Mouse (Mus musculus): ENCODE measurements around the gene Hdac5. TPM values are rescaled to one million over a fixed set of nuclear protein-coding genes. Genes with fewer than 3 reads are reported as not detected.

The Hdac5 gene
- total RNA-seq, 2 experiments from 2014 or later: 227 to 234 TPM

DNA sequence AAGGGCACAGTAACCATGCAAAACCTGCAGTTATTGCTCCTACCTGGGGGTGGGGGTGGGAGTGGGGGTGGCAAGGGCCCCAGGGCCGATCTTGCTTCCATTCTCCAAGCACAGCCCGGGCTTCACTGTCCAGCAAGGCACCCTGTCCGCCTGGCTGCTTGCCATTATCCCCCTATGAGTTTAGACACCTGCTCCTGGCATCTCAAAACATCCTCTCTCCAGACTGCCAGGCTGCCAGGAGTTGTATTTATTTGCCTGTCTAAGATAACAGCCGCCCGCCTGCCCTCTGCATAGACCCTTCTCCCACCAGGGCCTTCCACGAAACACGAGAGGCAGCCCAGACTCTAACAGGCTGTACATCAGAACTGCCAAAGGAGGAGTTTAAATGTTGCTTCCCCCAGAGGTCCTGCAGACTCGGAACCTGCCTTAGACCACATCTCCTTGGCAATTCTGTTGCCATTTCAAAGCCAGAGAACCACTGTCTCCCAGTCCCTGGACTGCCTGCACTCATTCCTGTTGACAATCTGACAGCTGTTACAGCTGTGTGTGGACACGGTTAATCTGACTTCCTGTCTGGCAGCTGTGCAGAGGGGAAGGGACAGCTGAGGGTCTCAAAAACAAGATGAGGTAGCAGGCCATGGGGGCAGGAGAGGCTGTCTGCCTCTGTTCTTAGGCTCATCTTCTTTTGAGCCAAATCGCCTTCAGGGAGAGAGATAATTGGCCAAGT lies 15.4 kb downstream of the Hdac5 start:
- no peak for DNase-seq

GRCm38 (mm10) chr11:102211936-102212341 lies 18.0 kb downstream of the Hdac5 start:
- no peak for DNase-seq

GRCm38 (mm10) chr11:102211011-102211410 lies 19.0 kb downstream of the Hdac5 start:
- no peak for DNase-seq

DNA sequence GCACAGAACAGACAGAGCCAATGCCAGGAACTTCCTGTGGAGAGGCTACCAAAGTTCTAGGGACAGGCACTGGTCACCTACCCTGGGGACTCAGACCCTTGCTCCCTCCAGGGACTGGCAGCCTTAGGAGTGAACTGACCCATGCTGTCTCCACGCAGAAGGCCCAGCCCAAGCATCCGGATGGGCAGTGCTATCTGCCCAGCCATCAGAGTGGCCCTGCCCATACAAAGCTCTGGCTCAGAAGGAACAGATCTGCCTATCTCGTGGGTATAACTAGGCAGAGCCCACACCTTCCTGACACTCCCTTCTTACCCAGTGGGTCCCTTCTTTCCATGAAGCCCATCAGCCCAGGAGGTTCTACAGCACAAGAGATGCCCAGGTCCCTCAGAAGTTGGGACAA lies 19.8 kb downstream of the Hdac5 start:
- DNase-seq: no peak

DNA sequence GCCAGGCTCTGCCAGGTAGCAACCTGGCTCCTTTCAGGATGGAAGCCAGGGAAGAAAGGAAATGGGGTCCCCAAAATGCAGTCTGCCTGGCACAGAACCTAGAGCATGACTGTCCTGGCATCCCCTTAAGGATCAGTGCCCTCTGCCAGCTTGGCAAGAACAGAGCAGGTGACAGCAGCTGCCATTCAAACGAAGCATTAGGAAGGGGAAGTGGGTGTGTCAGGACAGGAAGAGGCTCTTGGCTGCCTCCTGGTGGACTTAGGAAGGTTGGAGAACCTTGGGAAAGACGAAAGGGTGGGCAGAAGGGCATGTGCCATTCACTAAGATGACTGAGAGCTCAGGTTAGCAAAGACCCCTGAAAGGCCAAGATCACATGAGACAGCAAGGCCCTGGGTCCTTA lies 20.2 kb downstream of the Hdac5 start:
- DNase-seq: no peak

GRCm38 (mm10) chr11:102208846-102209245 lies 21.1 kb downstream of the Hdac5 start:
- no peak for DNase-seq

DNA sequence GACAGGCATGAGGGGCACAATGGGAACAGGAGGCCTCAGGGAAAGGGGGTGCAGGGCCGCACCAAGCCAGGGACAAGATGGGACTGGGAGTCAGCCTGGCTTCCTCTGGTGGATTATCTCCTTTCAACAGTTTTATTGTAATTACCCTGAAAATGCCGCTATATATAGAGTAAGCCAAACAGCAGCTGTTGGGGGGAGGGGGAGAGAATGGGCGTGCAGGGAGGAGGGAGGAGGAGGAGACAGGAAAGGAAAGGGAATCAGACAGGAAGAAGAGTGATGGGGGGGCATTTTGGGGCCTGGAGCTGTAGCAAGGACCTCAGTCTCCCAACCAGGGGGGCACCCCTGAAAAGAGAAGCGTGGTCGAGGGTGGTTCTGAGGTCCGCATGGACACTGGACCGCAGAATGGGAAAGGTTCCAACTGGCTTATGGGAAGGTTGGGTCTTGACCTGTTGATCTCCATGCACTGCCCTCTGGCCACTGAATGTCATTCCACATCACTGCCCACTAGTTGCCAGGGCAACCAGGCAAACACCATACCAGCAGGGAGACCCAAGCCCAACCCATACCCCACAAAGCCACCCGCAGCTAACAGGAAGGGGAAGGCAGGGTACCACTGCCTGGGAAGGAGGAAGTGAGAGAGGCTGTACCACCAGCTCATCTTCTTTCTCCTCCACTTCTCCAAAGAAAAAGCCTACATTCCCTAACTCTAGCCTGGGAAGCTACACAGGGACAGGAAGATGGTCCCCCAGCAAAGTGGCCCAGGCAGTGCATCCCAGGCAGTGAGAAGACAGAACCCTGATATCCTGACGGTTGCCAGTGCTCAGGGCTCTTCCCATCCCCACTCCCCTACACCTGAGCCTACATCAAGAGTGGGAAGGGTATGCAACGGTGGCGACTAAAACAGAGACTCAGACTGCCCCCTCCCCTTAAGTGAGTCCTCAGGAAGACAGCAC lies 21.9 kb downstream of the Hdac5 start:
- DNase-seq: peak in 1 of 2 experiments; percentile 69

GRCm38 (mm10) chr11:102206481-102206880 lies 23.5 kb downstream of the Hdac5 start:
- DNase-seq: no peak

GRCm38 (mm10) chr11:102201408-102201821 lies 28.6 kb downstream of the Hdac5 start:
- no peak for DNase-seq

DNA sequence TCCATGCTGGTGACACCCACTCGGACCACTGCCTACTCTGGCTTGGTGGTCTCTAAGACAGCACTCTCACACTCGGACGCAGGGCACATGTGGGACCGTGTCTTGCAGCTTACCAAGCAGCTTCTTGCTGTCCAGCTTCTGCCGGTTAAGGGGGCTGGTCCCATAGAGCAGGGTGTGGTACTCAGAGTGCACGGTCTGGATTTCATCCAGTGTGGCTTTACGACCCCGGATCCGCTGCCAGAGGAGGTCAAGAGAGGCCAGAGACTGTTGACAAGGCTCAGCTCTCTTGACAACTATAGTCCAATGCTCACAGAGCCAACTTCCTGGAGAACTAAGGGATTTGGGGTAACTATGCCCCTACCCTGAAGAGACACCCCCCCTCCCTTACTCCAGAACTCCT lies 30.1 kb downstream of the Hdac5 start:
- DNase-seq: no peak

GRCm38 (mm10) chr11:102198245-102198644 lies 31.7 kb downstream of the Hdac5 start:
- no peak for DNase-seq

DNA sequence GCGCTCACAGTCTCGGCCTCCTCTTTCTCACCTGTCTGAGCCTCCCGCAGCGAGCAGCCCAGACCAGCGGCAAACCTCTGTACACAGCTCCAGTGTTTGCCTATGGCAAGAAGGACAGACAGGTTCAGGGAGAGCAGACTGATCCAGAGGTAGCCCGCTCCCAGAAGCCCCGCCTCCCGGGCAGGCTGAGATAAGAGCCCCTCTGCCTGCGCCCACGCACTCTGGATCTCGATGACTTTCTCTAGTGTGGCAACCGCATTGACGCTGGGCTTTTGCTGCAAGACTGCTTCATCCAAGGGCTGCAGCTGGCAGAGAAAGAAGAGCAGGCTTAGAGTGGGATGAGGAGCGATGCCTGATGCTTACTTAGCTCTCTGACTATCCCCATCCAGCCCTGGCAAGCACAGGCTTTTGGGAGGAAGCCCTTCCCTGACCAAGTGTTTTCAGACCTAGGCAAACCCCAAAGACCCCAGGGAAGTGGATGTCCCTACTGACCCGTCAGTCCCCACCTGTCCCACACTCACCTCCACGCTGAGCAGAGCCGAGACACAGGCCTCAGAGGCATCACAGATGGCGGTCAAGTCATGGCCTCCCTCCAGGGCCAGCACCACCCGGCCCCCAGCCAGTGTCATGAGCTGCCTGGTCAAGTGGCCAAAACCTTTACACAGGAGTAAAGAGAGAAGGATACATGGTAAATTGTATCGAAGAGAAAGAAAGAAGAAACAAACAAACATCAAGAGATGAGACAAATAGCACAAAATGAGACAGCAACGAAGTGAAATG lies 33.8 kb downstream of the Hdac5 start:
- no peak for DNase-seq

GRCm38 (mm10) chr11:102193657-102194440 lies 36.1 kb downstream of the Hdac5 start:
- no peak for DNase-seq

DNA sequence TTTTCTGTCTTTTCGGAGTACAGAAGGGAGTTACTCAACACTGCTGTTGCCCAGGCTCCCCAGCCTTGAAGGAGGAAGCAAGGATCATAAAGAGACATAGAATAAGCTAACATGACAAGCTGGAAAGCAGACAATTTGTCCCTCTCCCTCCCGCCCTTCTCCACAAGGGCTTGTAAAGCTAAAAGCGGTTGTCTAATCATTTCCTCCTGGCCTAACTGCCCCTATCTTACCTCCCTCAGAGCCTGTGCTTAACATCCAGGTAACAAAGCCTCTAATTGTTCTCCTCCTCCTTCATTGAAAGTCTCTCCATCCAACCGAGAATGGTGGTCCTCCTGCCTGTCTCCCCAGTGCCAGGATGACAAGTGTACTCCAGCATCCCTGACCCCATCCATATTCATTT lies 39.1 kb downstream of the Hdac5 start:
- DNase-seq: no peak

DNA sequence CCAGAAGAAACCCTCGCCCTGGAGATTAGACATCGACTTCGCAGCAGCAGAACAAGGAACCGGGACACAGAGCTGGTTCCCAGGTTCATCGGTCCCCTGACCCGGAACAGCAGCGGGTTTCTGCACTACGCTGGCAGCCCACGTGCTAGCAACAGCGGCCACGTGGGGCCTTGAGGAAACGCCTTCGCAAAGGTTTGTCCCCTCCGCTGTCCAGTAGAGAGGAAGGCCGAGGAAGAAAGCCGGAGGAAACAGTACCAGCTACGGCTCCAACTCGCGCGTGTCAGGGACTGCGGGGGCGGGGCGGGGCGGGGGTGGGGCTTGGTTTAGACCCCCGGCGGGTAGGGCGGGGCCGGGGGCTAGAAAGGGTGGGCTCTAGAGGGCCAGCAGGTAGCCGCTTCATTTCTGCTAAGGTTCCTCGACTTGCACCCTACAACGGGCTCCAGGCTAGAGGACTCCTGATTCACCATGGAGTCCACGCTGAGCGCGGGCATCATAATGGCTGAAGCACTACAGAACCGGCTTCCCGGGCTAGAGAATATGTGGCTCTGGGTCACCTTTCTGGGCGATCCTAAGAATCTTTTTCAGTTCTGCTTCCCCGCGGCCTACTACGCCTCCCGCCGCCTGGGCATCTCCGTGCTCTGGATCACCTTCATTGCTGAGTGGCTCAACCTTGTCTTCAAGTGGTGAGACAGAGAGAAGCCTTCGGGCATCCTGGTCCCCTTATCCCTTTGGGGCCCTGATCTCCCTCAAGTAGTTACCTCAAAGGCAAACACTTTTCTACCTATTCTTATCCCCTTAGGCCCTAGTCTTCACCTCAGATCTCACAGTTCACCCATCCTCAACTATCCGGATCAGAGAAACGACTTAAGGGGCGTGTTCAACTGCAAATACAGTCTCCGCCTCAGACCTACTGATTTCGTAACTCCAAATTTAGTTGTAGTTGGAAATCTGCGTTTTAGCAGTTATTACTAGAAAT lies 40.2 kb downstream of the Hdac5 start, which contains the start of gene G6pc3:
Gene G6pc3, plus strand, starts transcription at position 160 of the 976 bp plus-strand sequence.
- peak; percentile 84 to 85 for DNase-seq

DNA sequence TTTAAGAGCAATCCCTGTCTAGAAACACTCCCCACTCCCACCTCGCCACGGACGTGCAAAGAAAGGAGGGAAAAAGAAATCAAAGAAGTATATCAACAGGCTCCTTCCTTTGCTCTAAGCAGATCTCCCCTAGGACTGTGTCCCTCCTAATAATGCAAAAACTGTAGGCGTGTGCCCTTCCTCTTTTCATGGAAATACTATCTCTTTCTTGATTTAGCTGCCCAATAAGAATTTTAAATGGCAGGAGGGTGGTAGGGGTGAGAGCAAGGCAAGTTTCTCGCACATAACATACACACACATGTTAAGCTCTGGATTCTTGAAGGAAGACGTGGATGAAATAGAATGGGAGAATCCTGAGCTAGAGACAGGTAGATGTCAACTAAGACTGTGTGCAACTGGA lies 41.0 kb downstream of the Hdac5 start:
- no peak for DNase-seq

DNA sequence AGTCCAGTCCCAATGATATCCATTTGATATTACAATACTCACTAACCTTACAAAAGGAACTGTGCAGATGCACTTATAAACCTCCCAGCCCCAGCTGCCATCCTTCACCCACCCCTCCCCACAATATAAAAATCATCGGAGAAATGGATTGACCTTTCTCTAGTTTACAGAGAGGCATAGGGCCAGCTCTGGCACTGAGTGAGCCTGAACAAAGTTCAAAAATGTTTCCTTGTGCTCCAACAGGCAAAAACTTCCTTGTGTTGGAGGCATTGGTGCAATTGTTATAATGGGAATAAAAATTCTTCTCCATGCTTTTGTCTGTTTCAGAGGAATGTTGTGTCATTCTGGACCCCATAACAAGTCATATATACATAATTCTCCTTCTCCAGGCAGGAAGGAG lies 43.7 kb downstream of the Hdac5 start:
- no peak for DNase-seq

DNA sequence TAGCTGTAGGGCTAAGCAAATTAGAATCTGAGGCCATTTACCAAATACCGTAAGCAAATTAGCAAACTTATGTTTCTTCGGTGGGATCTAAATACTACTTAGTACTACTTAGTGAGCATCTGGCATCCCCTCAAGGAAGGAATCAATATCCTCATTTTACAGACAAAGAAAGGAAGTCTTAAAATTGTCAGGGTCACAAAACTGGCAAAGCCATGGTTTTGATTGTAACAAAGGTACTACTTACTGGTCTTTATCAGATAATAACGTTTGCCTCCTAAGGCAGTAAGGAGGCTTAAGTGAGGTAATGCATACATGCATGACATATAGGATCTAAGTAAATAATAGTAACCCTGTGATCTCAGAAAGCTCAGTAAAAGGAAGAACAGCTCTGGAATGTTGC lies 44.3 kb downstream of the Hdac5 start:
- DNase-seq: no peak

DNA sequence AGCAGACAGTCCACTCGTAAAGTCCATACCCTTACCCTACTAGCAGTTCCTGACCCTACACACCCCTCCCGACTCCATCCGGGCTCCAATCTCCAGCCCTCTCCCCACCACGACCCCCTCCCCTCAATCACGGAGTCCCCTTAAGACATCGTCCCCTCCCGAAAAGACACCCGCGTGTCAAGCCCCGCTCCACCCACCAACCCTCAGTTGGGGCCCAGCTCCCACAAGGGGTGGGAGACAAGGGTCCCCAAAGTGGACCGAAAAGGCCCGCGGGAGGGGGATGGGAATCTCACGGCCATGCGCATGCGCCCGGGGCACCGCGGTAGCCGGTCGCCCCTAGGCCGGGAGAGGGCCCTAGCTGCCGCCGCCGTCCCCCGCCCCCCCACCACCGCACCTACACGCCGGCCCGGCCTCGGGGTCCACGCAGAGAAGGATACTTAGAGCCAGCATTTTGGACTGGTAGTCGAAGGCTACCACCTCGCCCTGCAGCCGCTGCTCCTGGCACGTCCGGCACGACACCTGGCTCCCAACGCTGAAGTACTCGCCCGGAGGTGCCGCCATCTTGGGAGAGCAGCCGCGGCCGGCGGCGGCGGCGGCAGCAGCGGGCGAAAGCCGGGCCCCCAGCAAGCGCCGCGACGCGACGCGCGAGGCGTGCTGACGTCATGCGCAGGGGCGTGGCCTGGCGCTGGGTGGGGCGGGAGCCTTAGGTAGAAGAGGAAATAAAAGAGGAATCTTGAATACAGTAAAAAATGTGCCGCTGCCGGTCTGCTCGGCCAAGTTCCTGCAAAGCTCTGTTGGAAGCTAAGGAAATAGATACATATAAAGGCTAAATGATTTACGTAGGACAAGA lies 45.1 kb downstream of the Hdac5 start, which contains the start of gene Lsm12:
Gene Lsm12, minus strand, starts transcription at position 651 of the 850 bp plus-strand sequence.
- DNase-seq: peak; percentile 94
